Mouse (Mus musculus) MEL (cell line): ENCODE data around the gene Plekhg2. TPM values are rescaled to one million over a fixed set of nuclear protein-coding genes. Genes with fewer than 3 reads are reported as not detected.

Experiments used
- DNase-seq: peaks from one replicate; pipeline ENCODE4 v3.0.0; 2011; ENCODE audit warnings: low read depth, low spot score
- H3K27ac ChIP-seq: 2 replicates; pipeline ENCODE4 v1.5.1; 2012; ENCODE audit warnings: low read depth, mild to moderate bottlenecking, control low read depth, low read length, moderate library complexity; ENCODE audit not compliant: control insufficient read depth
- H3K27me3 ChIP-seq, 2 experiments: fragments of 150-350 bp in 1 of 2; sonication (generic) in 1 of 2; 2 replicates each; pipeline ENCODE4 v1.6.1; 2012; ENCODE audit warnings: low read length in 2 of 2, mild to moderate bottlenecking in 2 of 2, improper control_type of control experiment in 1 of 2, moderate library complexity in 1 of 2; ENCODE audit not compliant: insufficient read depth in 2 of 2, control insufficient read depth in 1 of 2
- H3K36me3 ChIP-seq, 2 experiments: 2 replicates each; pipeline ENCODE4 v1.6.1; 2012 to 2014; ENCODE audit warnings: low read length in 2 of 2, improper control_type of control experiment in 1 of 2, inconsistent platforms in 1 of 2, mild to moderate bottlenecking in 1 of 2; ENCODE audit not compliant: insufficient read depth in 2 of 2, control insufficient read depth in 1 of 2
- H3K4me1 ChIP-seq, 2 experiments: fragments of 150-350 bp in 1 of 2; sonication (generic) in 1 of 2; 2 replicates each; pipeline ENCODE4 v1.6.1; 2012; ENCODE audit warnings: low read length in 2 of 2, improper control_type of control experiment in 1 of 2, mild to moderate bottlenecking in 1 of 2; ENCODE audit not compliant: insufficient read depth in 2 of 2, control insufficient read depth in 1 of 2
- H3K4me3 ChIP-seq, 2 experiments: fragments of 150-350 bp in 1 of 2; sonication (generic) in 1 of 2; 2 replicates each; pipeline ENCODE4 v1.5.1; 2012; ENCODE audit warnings: low read depth in 2 of 2, low read length in 2 of 2, mild to moderate bottlenecking in 2 of 2, moderate library complexity in 2 of 2, control low read depth in 1 of 2, improper control_type of control experiment in 1 of 2; ENCODE audit not compliant: control insufficient read depth in 1 of 2, insufficient read depth in 1 of 2
- H3K79me2 ChIP-seq: 2 replicates; pipeline ENCODE4 v1.6.1; 2012; ENCODE audit warnings: mild to moderate bottlenecking, low read length, moderate library complexity; ENCODE audit not compliant: control insufficient read depth, poor library complexity, insufficient read depth
- H3K9ac ChIP-seq: 2 replicates; pipeline ENCODE4 v1.6.1; 2012; ENCODE audit warnings: low read depth, mild to moderate bottlenecking, control low read depth, low read length, moderate library complexity; ENCODE audit not compliant: control insufficient read depth, poor library complexity, severe bottlenecking
- H3K9me3 ChIP-seq: fragments of 150-350 bp; sonication (generic); replicated peaks from 2 replicates; pipeline ENCODE4 v1.6.1; 2012; ENCODE audit warnings: mild to moderate bottlenecking, low read length, improper control_type of control experiment, moderate library complexity; ENCODE audit not compliant: insufficient read depth
- CHD1 ChIP-seq: IDR thresholded peaks from 2 replicates; pipeline ENCODE4 v1.6.1; 2012; ENCODE audit warnings: low read depth, mild to moderate bottlenecking, inconsistent platforms, low read length, improper control_type of control experiment
- CTCF ChIP-seq, 3 experiments: IDR thresholded peaks in 2 of 3; conservative IDR thresholded peaks in 1 of 3; 2 replicates each; pipeline ENCODE4 v1.5.1; 2011 to 2012; ENCODE audit warnings: low read length in 3 of 3, low read depth in 2 of 3, mild to moderate bottlenecking in 2 of 3, improper control_type of control experiment in 1 of 3, inconsistent platforms in 1 of 3, mixed read lengths in 1 of 3, moderate library complexity in 1 of 3; ENCODE audit not compliant: control insufficient read depth in 1 of 3, insufficient read depth in 1 of 3, poor library complexity in 1 of 3, severe bottlenecking in 1 of 3
- E2F4 ChIP-seq: IDR thresholded peaks from 2 replicates; pipeline ENCODE4 v1.6.1; 2011; ENCODE audit warnings: low read depth, low read length, improper control_type of control experiment, borderline replicate concordance
- ELF1 ChIP-seq: IDR thresholded peaks from 2 replicates; pipeline ENCODE4 v1.6.1; 2014; ENCODE audit warnings: low read depth, mild to moderate bottlenecking, inconsistent platforms, low read length, improper control_type of control experiment, moderate library complexity
- EP300 ChIP-seq, 2 experiments: IDR thresholded peaks; 2 replicates each; pipeline ENCODE4 v1.6.1; 2011; ENCODE audit warnings: improper control_type of control experiment in 2 of 2, low read length in 2 of 2, low read depth in 1 of 2, mild to moderate bottlenecking in 1 of 2
- ETS1 ChIP-seq: IDR thresholded peaks from 2 replicates; pipeline ENCODE4 v1.6.1; 2012; ENCODE audit warnings: low read depth, mild to moderate bottlenecking, inconsistent platforms, low read length, improper control_type of control experiment, moderate library complexity
- GABPA ChIP-seq: IDR thresholded peaks from 2 replicates; pipeline ENCODE4 v1.6.1; 2012; ENCODE audit warnings: low read depth, mild to moderate bottlenecking, inconsistent platforms, low read length, improper control_type of control experiment, moderate library complexity
- HCFC1 ChIP-seq: IDR thresholded peaks from 2 replicates; pipeline ENCODE4 v1.6.1; 2012; ENCODE audit warnings: low read depth, mild to moderate bottlenecking, inconsistent platforms, low read length, improper control_type of control experiment, moderate library complexity
- MAX ChIP-seq: IDR thresholded peaks from 2 replicates; pipeline ENCODE4 v1.6.1; 2011; ENCODE audit warnings: low read length, improper control_type of control experiment
- MAZ ChIP-seq: IDR thresholded peaks from 2 replicates; pipeline ENCODE4 v1.6.1; 2012; ENCODE audit warnings: low read depth, mild to moderate bottlenecking, inconsistent platforms, low read length, improper control_type of control experiment
- MYB ChIP-seq: IDR thresholded peaks from 2 replicates; pipeline ENCODE4 v1.6.1; 2011; ENCODE audit warnings: mild to moderate bottlenecking, low read depth, low read length, improper control_type of control experiment
- MYC ChIP-seq: IDR thresholded peaks from 2 replicates; pipeline ENCODE4 v1.6.1; 2011; ENCODE audit warnings: low read depth, mild to moderate bottlenecking, low read length, improper control_type of control experiment, moderate library complexity
- NELFE ChIP-seq: IDR thresholded peaks from 2 replicates; pipeline ENCODE4 v1.6.1; 2011; ENCODE audit warnings: low read depth, low read length, improper control_type of control experiment
- POLR2A ChIP-seq, 2 experiments: IDR thresholded peaks; 2 replicates each; pipeline ENCODE4 v1.6.1; 2011 to 2012; ENCODE audit warnings: low read length in 2 of 2, mild to moderate bottlenecking in 2 of 2, control low read depth in 1 of 2, improper control_type of control experiment in 1 of 2, low read depth in 1 of 2, moderate library complexity in 1 of 2; ENCODE audit not compliant: control insufficient read depth in 1 of 2, insufficient read depth in 1 of 2, poor library complexity in 1 of 2
- POLR2AphosphoS2 ChIP-seq: IDR thresholded peaks from 2 replicates; pipeline ENCODE4 v1.6.1; 2011; ENCODE audit warnings: low read length, improper control_type of control experiment
- SIN3A ChIP-seq: IDR thresholded peaks from 2 replicates; pipeline ENCODE4 v1.6.1; 2012; ENCODE audit warnings: low read length, improper control_type of control experiment, inconsistent platforms
- SMC3 ChIP-seq: IDR thresholded peaks from 2 replicates; pipeline ENCODE4 v1.6.1; 2011; ENCODE audit warnings: low read depth, low read length, improper control_type of control experiment
- TAL1 ChIP-seq: IDR thresholded peaks from 2 replicates; pipeline ENCODE4 v1.6.1; 2012; ENCODE audit warnings: mild to moderate bottlenecking, inconsistent platforms, low read length, moderate library complexity, mixed read lengths
- TBP ChIP-seq: IDR thresholded peaks from 2 replicates; pipeline ENCODE4 v1.8.0; 2011; ENCODE audit warnings: low read depth, low read length, improper control_type of control experiment
- TCF12 ChIP-seq: IDR thresholded peaks from 2 replicates; pipeline ENCODE4 v1.6.1; 2014; ENCODE audit warnings: low read depth, mild to moderate bottlenecking, inconsistent platforms, low read length, improper control_type of control experiment, moderate library complexity
- USF2 ChIP-seq, 2 experiments: IDR thresholded peaks; 2 replicates each; pipeline ENCODE4 v1.6.1; 2011 to 2012; ENCODE audit warnings: improper control_type of control experiment in 2 of 2, low read length in 2 of 2, borderline replicate concordance in 1 of 2, inconsistent platforms in 1 of 2, low read depth in 1 of 2, mild to moderate bottlenecking in 1 of 2; ENCODE audit not compliant: insufficient read depth in 1 of 2
- ZNF384 ChIP-seq: IDR thresholded peaks from 2 replicates; pipeline ENCODE4 v1.6.1; 2012; ENCODE audit warnings: low read depth, mild to moderate bottlenecking, inconsistent platforms, low read length, improper control_type of control experiment
- polyA plus RNA-seq, 2 experiments: library from polyadenylated mRNA; stranded (reverse) in 1 of 2; unstranded in 1 of 2; fragments of >175 nt in 1 of 2; fragments of >200 nt in 1 of 2; gene quantifications; 2 replicates each; pipeline versions ENCODE4 v1.2.1 to v1.2.4; 2012; ENCODE audit warnings: low replicate concordance in 2 of 2, low read depth in 1 of 2; ENCODE audit not compliant: insufficient read length in 2 of 2, insufficient read depth in 1 of 2, missing spikeins in 1 of 2
- total RNA-seq: library from RNA; depleted of rRNA; stranded (reverse); fragments of 300-350 nt; gene quantifications from 2 replicates; pipeline ENCODE4 v1.2.3, GENCODE M21; 2012

Plekhg2 gene
- total and polyA plus RNA-seq, 3 experiments: 1.1 to 9.2 TPM; not detected in 1

GRCm38 (mm10) chr7:28339213-28339917 is 33.0 kb downstream of the Plekhg2 start:
- Histone ChIP-seq H3K36me3 (peaks cover 0 to 13% of the 10 kb centered on the region in 2 experiments; a peak in 2 of 4 replicates), H3K27ac (peak overlapping the region; percentile 72), H3K4me3 (peak overlapping the region; percentile 46 to 48)
- TF ChIP-seq POLR2AphosphoS2 (no peak), ZNF384 (peak; percentile 70), USF2 (IDR thresholded peaks at IDR 0.05; ENCODE audit: borderline replicate concordance in 1 of 2, insufficient read depth in 1 of 2, low read depth in 1 of 2, low read length in 2 of 2) (no peak), TCF12 (no peak), TBP (peak; percentile 87), CTCF (IDR thresholded peaks at IDR 0.05 in 2 of 3, conservative IDR thresholded peaks at IDR 0.05 in 1 of 3; ENCODE audit: control insufficient read depth in 1 of 3, insufficient read depth in 1 of 3, low read depth in 2 of 3, low read length in 3 of 3, poor library complexity in 1 of 3, severe bottlenecking in 1 of 3) (peak; percentile 5 to 51 (median 34); a peak in 5 of 6 replicates), MYC (no peak), MAX (no peak), MYB (no peak), TAL1 (no peak), SMC3 (no peak), HCFC1 (0 out of 2 replicates have a peak, but pooled peaks have one; percentile 45), NELFE (peak; percentile 20; the same call in 1 of the 2 replicates), SIN3A (0 out of 2 replicates have a peak, but pooled peaks have one; percentile 18), E2F4 (no peak), MAZ (no peak), ELF1 (peak; percentile 39; the same call in 1 of the 2 replicates), ETS1 (no peak; the same call in 1 of the 2 replicates), CHD1 (no peak), POLR2A (IDR thresholded peaks at IDR 0.05; ENCODE audit: control insufficient read depth in 1 of 2, insufficient read depth in 1 of 2, low read depth in 1 of 2, low read length in 2 of 2, poor library complexity in 1 of 2) (no peak), EP300 (IDR thresholded peaks at IDR 0.05; ENCODE audit: low read depth in 1 of 2, low read length in 2 of 2) (no peak), GABPA (no peak)
- TF ChIP-seq, all 39 proteins: peak for 7
- no peaks in the 10 kb centered on the region for H3K27me3 ChIP-seq
- no peaks in the 10 kb centered on the region for H3K9me3 ChIP-seq
- H3K9ac ChIP-seq: peak overlapping the region; percentile 52
- peaks cover 40% of the 10 kb centered on the region for H3K79me2 ChIP-seq
- peak; percentile 87 for DNase-seq
- peaks cover 0 to 6% of the 10 kb centered on the region in 2 experiments; a peak in 1 of 4 replicates for H3K4me1 ChIP-seq
